Mouse (Mus musculus) hindbrain, embryonic 16.5 days (tissue): ENCODE measurements at regions not wholly inside any gene's neighbourhood (a gene's known extent, or its start where the extent isn't known, plus 50 kb on each side); places are given as distances from the start of the nearest gene placed in this dataset.

Experiments
- ATAC-seq: fragments of 200-750 bp; cut with Nextera tagmentation; 2 replicates; pipeline ENCODE4 v1.8.0; 2017; ENCODE audit warnings: moderate TSS enrichment, moderate library complexity
- H3K27ac ChIP-seq: fragments of 300-500 bp; sonication (generic); 2 replicates; pipeline ENCODE4 v1.5.1; 2014; ENCODE audit warnings: low read depth, mild to moderate bottlenecking, control low read depth, low read length, moderate library complexity
- H3K27me3 ChIP-seq: fragments of 300-500 bp; sonication (generic); replicated peaks from 2 replicates; pipeline ENCODE4 v1.6.1; 2014; ENCODE audit warnings: low read length; ENCODE audit not compliant: control insufficient read depth, insufficient read depth
- H3K36me3 ChIP-seq: fragments of 300-500 bp; sonication (generic); 2 replicates; pipeline ENCODE4 v1.6.1; 2014; ENCODE audit warnings: mild to moderate bottlenecking, low read length, moderate library complexity, mixed read lengths; ENCODE audit not compliant: control insufficient read depth, insufficient read depth
- H3K4me1 ChIP-seq: fragments of 300-500 bp; sonication (generic); 2 replicates; pipeline ENCODE4 v1.6.1; 2014; ENCODE audit warnings: low read depth, low read length; ENCODE audit not compliant: control insufficient read depth, insufficient read depth
- H3K4me2 ChIP-seq: fragments of 300-500 bp; sonication (generic); 2 replicates; pipeline ENCODE4 v1.6.1; 2014; ENCODE audit warnings: mild to moderate bottlenecking, low read length, control low read depth, moderate library complexity
- H3K4me3 ChIP-seq: fragments of 300-500 bp; sonication (generic); 2 replicates; pipeline ENCODE4 v1.5.1; 2014; ENCODE audit warnings: mild to moderate bottlenecking, low read length, control low read depth, moderate library complexity
- H3K9ac ChIP-seq: fragments of 300-500 bp; sonication (generic); 2 replicates; pipeline ENCODE4 v1.6.1; 2014; ENCODE audit warnings: low read depth, mild to moderate bottlenecking, control low read depth, low read length, moderate library complexity
- H3K9me3 ChIP-seq: fragments of 300-500 bp; sonication (generic); 2 replicates; pipeline ENCODE4 v1.6.1; 2014; ENCODE audit warnings: mild to moderate bottlenecking, low read length, moderate library complexity; ENCODE audit not compliant: control insufficient read depth
- whole genome bisulfite sequencing: fragments of 180-500 bp; shearing (Covaris S2); extraction: QIAGEN DNeasy Blood & Tissue Kit; methylation state at CpG from one replicate; pipeline ENCODE4 v1.1.7; 2014; 5-methylcytosine and 5-hydroxymethylcytosine counted together

DNA sequence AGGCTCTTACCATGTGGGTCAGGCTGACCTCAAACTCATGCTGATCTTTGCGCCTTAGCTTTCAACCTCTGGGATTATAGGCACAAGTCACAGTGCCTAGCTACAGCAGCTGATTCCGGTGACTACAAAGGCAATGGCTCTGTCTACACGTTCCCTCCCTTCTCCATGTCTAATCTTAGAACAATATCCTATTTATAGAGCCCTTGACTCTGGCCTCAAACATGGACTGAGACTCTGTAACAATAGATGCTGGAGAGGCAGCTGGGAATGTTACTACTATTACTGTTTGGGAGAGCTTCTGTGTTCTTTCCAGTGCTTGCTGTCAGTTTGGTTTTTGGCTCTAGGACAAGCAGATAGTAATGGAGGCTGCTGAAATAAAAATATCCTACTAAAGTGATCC, 198.7 kb downstream of the Arrdc4 start:
- Histone ChIP-seq H3K4me1 (no peaks in the 10 kb centered on the region), H3K4me3 (no peak overlapping the region), H3K9ac (no peak overlapping the region), H3K4me2 (no peak overlapping the region), H3K27me3 (no peaks in the 10 kb centered on the region), H3K36me3 (no peaks in the 10 kb centered on the region), H3K27ac (no peak overlapping the region), H3K9me3 (no peaks in the 10 kb centered on the region)
- WGBS, result 38% methylated on average over 3 of the region's 3 CpGs
- ATAC-seq, result no peak

DNA sequence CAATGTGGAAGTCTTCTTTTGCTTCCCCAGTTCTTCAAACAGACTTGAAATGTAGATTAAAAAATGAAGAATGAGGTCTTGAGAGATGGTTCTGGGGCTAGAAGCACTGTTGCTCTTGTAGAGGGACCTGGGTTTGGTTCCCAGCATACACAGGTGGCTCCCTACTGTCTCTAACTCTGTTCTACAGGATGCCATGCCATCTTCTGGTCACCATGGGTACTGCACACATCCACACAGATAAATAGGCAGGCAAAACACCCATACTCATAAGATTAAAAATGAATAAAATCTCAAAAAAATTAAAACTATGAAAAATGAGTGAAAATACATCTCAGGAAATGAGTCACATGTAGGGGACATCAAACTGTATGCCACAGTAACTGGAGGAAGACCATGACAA, 200.9 kb downstream of the Arrdc4 start:
- Histone ChIP-seq H3K9ac (no peak overlapping the region), H3K9me3 (no peaks in the 10 kb centered on the region), H3K27ac (no peak overlapping the region), H3K4me2 (no peak overlapping the region), H3K4me3 (no peak overlapping the region), H3K27me3 (no peaks in the 10 kb centered on the region), H3K36me3 (no peaks in the 10 kb centered on the region), H3K4me1 (no peaks in the 10 kb centered on the region)
- ATAC-seq, result no peak

DNA sequence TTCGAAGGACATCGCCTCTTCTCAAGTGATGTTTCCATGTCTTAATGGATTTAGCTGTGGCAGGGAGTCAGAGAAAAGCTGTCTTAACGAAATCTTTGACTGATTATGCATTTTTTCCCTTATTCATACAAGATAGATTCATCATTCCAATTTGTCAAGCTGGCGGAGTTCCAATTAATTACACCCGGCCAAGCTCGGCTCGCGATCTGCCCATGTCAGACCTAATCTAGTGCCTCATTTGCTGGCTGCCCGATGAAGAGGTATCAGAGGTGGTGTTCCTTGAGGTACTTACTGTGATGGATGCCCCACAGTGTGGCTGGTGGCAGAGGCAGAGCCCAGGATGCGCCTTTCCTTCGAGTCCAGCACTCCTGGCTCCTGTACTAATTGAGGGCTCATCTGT, 204.9 kb downstream of the Arrdc4 start:
- H3K27me3 ChIP-seq, result no peaks in the 10 kb centered on the region
- H3K27ac ChIP-seq, result no peak overlapping the region
- no peak overlapping the region for H3K9ac ChIP-seq
- H3K36me3 ChIP-seq, result no peaks in the 10 kb centered on the region
- 51% methylated on average over 11 of the region's 11 CpGs for WGBS
- ATAC-seq, result peak; percentile 78
- H3K9me3 ChIP-seq, result no peaks in the 10 kb centered on the region
- H3K4me2 ChIP-seq, result no peak overlapping the region
- H3K4me1 ChIP-seq, result no peaks in the 10 kb centered on the region
- H3K4me3 ChIP-seq, result no peak overlapping the region

DNA sequence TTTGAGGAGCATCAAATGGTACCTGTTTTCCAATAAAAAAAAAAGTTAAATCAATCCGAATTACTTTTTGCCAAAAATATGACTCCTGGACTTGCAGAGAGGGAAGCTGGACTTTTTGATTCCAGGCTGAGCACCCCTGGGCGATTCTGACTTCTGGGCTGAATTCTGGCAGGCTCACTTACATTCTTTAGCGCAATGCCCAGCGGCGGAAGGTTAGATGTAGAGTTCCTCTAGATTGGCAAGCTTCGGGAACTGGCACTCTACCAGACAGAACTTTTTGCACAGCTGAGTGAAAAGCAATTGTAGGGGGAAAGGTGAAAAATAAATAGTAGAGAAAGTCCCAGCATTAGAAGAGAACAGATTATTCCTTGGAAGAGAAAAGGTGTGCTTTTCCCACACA, 235.5 kb downstream of the Fam169b start:
- Histone ChIP-seq H3K4me3 (no peak overlapping the region), H3K4me2 (no peak overlapping the region), H3K36me3 (no peaks in the 10 kb centered on the region), H3K4me1 (no peaks in the 10 kb centered on the region), H3K9me3 (peaks cover 3% of the 10 kb centered on the region; the same call in 1 of the 2 replicates), H3K9ac (no peak overlapping the region), H3K27ac (no peak overlapping the region), H3K27me3 (no peaks in the 10 kb centered on the region)
- WGBS, result 88% methylated on average over 6 of the region's 6 CpGs
- no peak for ATAC-seq

DNA sequence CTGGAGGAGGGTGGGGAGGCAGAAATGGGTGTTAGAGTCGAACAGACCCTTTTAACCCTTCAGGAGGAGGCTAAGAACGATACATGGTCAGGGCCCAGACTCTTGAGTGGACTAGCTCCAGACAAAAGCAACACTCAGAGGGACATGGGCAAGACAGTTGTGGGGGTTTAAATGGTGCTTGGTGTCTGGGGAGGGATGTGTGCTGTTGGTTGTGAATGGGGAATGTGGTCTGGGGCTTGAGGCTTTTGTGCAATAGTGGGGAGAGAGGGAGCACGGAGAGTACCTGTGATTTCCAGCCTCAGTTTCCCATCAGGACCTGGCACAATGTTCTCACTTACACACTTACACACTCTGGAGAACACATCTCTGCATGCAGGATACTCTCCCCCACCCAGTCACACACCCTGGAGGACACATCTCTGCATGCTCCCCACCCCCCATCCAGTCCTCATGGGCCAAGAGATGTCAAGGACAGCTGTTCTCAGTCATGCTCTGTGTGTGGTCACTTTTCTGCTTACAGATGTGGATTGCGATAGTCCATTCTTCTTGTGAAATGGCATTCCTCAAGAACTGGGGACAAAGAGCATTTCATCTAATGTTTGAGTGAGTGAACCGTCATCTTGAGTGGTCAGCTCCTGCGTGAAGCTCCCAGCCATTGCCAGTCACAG, 217.6 kb downstream of the Fam169b start:
- Histone ChIP-seq H3K36me3 (no peaks in the 10 kb centered on the region), H3K27me3 (no peaks in the 10 kb centered on the region), H3K9me3 (no peaks in the 10 kb centered on the region), H3K4me1 (no peaks in the 10 kb centered on the region), H3K4me3 (no peak overlapping the region), H3K27ac (no peak overlapping the region), H3K9ac (no peak overlapping the region), H3K4me2 (no peak overlapping the region)
- ATAC-seq, result no peak
- 77% methylated on average over 6 of the region's 6 CpGs for WGBS

DNA sequence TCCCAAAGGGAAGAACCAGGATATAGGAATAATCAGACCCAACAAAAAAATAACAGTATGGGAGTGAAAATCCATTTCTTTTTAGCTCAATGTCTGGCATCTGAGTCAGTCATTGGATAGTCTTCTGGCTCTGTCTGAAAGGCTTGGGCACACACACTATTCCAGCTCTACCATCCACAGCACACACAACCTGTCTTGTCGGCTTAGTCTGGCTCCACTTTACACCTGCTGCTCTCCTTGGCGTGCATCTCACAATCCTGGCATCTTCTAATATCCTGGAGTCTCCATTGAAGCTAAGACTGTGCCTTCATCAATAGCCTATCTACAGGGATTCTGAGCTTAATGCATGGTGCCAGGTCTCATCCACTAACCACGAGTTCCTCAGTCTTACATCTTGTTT, 213.0 kb downstream of the Fam169b start:
- no peak overlapping the region for H3K4me3 ChIP-seq
- H3K27ac ChIP-seq, result no peak overlapping the region
- WGBS, result 82% methylated on average over 3 of the region's 3 CpGs
- H3K27me3 ChIP-seq, result no peaks in the 10 kb centered on the region; the same call in 1 of the 2 replicates
- ATAC-seq, result no peak
- H3K9ac ChIP-seq, result no peak overlapping the region
- no peak overlapping the region for H3K4me2 ChIP-seq
- H3K4me1 ChIP-seq, result no peaks in the 10 kb centered on the region
- no peaks in the 10 kb centered on the region for H3K9me3 ChIP-seq
- H3K36me3 ChIP-seq, result no peaks in the 10 kb centered on the region

DNA sequence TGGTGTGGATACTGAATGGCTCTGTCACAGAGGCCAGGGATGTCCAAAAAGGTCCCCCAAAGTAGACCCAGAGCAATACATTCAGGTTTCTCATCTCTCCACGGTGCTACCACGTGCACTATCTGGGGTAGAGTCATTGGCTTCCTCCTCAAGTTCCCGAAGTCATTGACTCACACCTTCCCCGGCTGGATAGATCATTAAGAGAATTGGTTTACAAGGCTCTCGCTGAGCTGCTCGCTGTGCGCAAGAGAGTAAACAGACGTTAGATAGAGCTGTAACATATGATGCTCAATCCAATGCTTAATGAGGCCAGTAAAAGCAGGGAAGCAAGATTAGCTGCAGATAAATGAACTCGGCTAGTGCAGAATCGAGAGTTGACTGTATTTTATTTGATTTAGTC, 208.9 kb downstream of the Fam169b start:
- no peaks in the 10 kb centered on the region for H3K9me3 ChIP-seq
- H3K9ac ChIP-seq, result no peak overlapping the region
- no peak overlapping the region for H3K27ac ChIP-seq
- H3K36me3 ChIP-seq, result no peaks in the 10 kb centered on the region
- no peaks in the 10 kb centered on the region; the same call in 1 of the 2 replicates for H3K27me3 ChIP-seq
- no peak overlapping the region for H3K4me3 ChIP-seq
- H3K4me1 ChIP-seq, result no peaks in the 10 kb centered on the region
- no peak overlapping the region for H3K4me2 ChIP-seq
- 56% methylated on average over 10 of the region's 10 CpGs for WGBS
- peak; percentile 67 for ATAC-seq

DNA sequence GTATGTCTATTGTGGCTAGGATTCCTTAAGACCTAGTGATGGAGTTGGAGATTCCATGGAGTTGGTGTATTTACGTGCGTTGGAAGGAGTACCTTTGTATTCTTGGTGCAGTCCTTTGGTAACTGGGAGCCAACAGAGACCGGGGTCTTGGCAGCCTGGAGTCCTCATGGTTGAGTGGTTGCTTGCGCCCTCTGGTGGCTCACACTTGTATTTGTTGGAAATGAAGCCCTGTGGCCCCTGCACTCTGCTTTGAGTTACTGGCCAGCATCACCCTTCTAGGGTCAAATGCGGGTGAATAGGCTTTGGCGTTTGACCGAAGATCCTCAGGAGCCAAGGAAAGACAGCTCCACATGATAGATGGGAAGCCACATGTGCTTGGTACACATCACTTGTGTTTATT, 207.1 kb downstream of the Fam169b start:
- Histone ChIP-seq H3K9ac (no peak overlapping the region), H3K4me1 (no peaks in the 10 kb centered on the region), H3K9me3 (no peaks in the 10 kb centered on the region), H3K27ac (no peak overlapping the region), H3K27me3 (no peaks in the 10 kb centered on the region; the same call in 1 of the 2 replicates), H3K4me2 (no peak overlapping the region), H3K36me3 (no peaks in the 10 kb centered on the region), H3K4me3 (no peak overlapping the region)
- peak; percentile 58 for ATAC-seq
- WGBS, result 24% methylated on average over 7 of the region's 7 CpGs

DNA sequence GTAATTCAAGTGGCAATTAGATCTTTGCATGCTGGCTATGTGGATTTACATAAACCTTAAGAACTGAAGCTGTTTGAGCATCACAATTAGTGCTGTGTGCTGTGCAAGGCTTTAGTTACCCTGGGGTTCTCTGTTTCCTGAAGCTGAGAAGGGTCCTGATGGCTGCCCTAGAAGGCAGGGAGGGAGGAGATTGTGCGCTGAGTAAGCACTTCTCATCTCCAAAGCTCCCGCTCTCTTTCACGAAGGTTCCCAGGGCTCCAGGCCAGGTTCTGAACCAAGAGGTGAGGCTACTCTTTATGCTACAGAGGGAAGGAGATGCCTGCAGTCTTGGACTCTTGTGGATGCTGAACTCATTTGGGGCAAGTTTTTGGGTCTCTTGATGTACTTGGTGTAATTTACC, 206.7 kb downstream of the Fam169b start:
- no peaks in the 10 kb centered on the region for H3K9me3 ChIP-seq
- H3K4me3 ChIP-seq, result no peak overlapping the region
- H3K4me2 ChIP-seq, result no peak overlapping the region
- H3K4me1 ChIP-seq, result no peaks in the 10 kb centered on the region
- H3K9ac ChIP-seq, result no peak overlapping the region
- H3K27me3 ChIP-seq, result no peaks in the 10 kb centered on the region
- peak; percentile 37; the same call in 1 of the 2 replicates for ATAC-seq
- no peaks in the 10 kb centered on the region for H3K36me3 ChIP-seq
- 68% methylated on average over 3 of the region's 3 CpGs for WGBS
- no peak overlapping the region for H3K27ac ChIP-seq

DNA sequence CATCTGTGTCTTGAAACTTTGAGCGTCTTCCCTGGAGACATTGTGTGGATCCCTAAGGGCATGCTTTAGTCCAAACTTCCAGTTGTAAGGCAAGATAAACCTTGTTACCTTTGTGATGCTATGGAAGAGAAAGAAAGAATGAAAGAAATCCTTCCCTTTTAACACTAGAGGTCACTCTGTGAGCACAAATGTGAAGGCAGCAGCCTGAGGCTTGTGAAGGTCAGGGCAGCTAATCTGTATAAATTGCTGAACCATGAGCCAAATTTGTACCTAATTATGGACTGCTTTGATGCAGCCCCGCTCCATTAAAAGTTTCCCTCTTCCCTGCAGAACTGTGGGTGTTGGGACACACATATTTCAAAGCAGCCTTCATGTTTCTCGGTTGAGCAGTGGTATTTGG, 204.4 kb downstream of the Fam169b start:
- H3K9me3 ChIP-seq, result no peaks in the 10 kb centered on the region
- H3K27me3 ChIP-seq, result no peaks in the 10 kb centered on the region
- ATAC-seq, result no peak
- WGBS, result 62% methylated on average over 3 of the region's 3 CpGs
- H3K4me1 ChIP-seq, result no peaks in the 10 kb centered on the region
- H3K9ac ChIP-seq, result no peak overlapping the region
- H3K4me3 ChIP-seq, result no peak overlapping the region
- no peaks in the 10 kb centered on the region for H3K36me3 ChIP-seq
- H3K4me2 ChIP-seq, result no peak overlapping the region
- H3K27ac ChIP-seq, result no peak overlapping the region
